Mouse (Mus musculus) intestine, embryonic 14.5 days (tissue): ENCODE measurements at regions not wholly inside any gene's neighbourhood (a gene's known extent, or its start where the extent isn't known, plus 50 kb on each side); places are given as distances from the start of the nearest gene placed in this dataset.

Source experiments
- ATAC-seq: fragments of 200-750 bp; cut with Nextera tagmentation; replicated peaks from 2 replicates; pipeline ENCODE4 v1.8.0; 2017; ENCODE audit warnings: low read depth, moderate number of reproducible peaks, moderate TSS enrichment, moderate library complexity; ENCODE audit not compliant: low FRiP score, low TSS enrichment
- DNase-seq: peaks from one replicate; pipeline ENCODE4 v3.0.0-alpha.2; 2018; ENCODE audit warnings: low spot score
- H3K27ac ChIP-seq: fragments of 300-500 bp; sonication (generic); 2 replicates; pipeline ENCODE4 v1.5.1; 2014; ENCODE audit warnings: low read depth, mild to moderate bottlenecking, control low read depth
- H3K27me3 ChIP-seq: fragments of 300-500 bp; sonication (generic); replicated peaks from 2 replicates; pipeline ENCODE4 v1.6.1; 2014; ENCODE audit warnings: low read length, control low read depth; ENCODE audit not compliant: control insufficient read depth, insufficient read depth
- H3K36me3 ChIP-seq: fragments of 300-500 bp; sonication (generic); 2 replicates; pipeline ENCODE4 v1.6.1; 2014; ENCODE audit warnings: low read length, control low read depth; ENCODE audit not compliant: control insufficient read depth, insufficient read depth
- H3K4me1 ChIP-seq: fragments of 300-500 bp; sonication (generic); replicated peaks from 2 replicates; pipeline ENCODE4 v1.6.1; 2014; ENCODE audit warnings: low read length, control low read depth, mixed read lengths; ENCODE audit not compliant: control insufficient read depth, insufficient read depth
- H3K4me2 ChIP-seq: fragments of 300-500 bp; sonication (generic); 2 replicates; pipeline ENCODE4 v1.6.1; 2014; ENCODE audit warnings: low read length
- H3K4me3 ChIP-seq: fragments of 300-500 bp; sonication (generic); 2 replicates; pipeline ENCODE4 v1.5.1; 2014; ENCODE audit warnings: low read depth, low read length, control low read depth, mixed read lengths
- H3K9ac ChIP-seq: fragments of 300-500 bp; sonication (generic); 2 replicates; pipeline ENCODE4 v1.6.1; 2014; ENCODE audit warnings: mild to moderate bottlenecking, low read length
- H3K9me3 ChIP-seq: fragments of 300-500 bp; sonication (generic); 2 replicates; pipeline ENCODE4 v1.6.1; 2016; ENCODE audit warnings: low read length, control low read depth; ENCODE audit not compliant: control insufficient read depth
- WGBS: fragments of 180-500 bp; shearing (Covaris S2); extraction: QIAGEN DNeasy Blood & Tissue Kit; methylation state at CpG from one replicate; pipeline ENCODE4 v1.1.7; 2014; 5-methylcytosine and 5-hydroxymethylcytosine counted together

DNA sequence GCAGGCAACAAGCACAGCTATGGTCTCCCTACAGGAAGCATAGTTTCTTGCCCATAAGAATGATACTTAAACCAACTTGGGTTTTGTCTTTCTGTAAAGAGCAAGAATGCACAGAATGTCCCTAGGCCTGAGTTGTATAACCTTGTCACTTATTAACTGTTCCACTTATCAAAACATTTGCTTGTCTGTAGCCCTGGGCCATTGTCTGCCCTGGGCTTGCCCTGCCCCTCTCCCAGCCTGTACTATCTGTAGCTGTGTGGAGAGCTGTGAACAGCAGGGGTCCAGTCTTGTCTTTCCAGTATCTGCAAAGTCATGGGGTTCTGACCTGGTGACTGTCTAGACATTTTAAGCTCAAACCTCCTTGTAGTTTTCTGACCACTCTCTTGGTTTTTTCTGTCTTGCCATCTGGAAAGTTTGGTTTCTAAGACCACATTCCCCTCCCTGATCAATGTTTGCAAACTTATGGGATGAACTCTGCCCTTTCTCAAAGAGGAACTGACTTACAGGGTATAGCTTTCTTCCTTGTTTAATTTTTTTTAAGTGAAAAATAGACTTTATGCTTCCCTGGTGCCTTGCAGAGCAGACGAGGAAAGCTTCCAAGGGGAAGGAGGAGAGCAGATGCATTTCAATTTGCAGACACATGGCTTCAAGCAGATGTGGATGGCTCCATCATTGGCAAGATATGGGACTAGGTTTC, 78.6 kb upstream of the Foxq1 start:
- ATAC-seq = peak; percentile 58
- 41% methylated on average over 1 of the region's 1 CpGs for WGBS

GRCm38 (mm10) chr13:31481105-31481844, 74.7 kb upstream of the Foxq1 start:
- H3K27ac ChIP-seq = no peak overlapping the region
- H3K36me3 ChIP-seq = no peaks in the 10 kb centered on the region
- no peak for ATAC-seq
- H3K4me3 ChIP-seq = no peak overlapping the region
- WGBS = 57% methylated on average over 7 of the region's 7 CpGs
- no peak overlapping the region for H3K4me2 ChIP-seq
- DNase-seq = no peak
- no peak overlapping the region for H3K9ac ChIP-seq
- H3K27me3 ChIP-seq = no peaks in the 10 kb centered on the region
- H3K4me1 ChIP-seq = no peaks in the 10 kb centered on the region
- H3K9me3 ChIP-seq = no peaks in the 10 kb centered on the region

More for the DNA sequence above, 78.6 kb upstream of the Foxq1 start:
- Histone ChIP-seq H3K4me2 (no peak overlapping the region), H3K4me3 (no peak overlapping the region), H3K27me3 (no peaks in the 10 kb centered on the region), H3K4me1 (no peaks in the 10 kb centered on the region), H3K36me3 (no peaks in the 10 kb centered on the region), H3K27ac (no peak overlapping the region), H3K9ac (no peak overlapping the region), H3K9me3 (no peaks in the 10 kb centered on the region)
- DNase-seq = no peak

DNA sequence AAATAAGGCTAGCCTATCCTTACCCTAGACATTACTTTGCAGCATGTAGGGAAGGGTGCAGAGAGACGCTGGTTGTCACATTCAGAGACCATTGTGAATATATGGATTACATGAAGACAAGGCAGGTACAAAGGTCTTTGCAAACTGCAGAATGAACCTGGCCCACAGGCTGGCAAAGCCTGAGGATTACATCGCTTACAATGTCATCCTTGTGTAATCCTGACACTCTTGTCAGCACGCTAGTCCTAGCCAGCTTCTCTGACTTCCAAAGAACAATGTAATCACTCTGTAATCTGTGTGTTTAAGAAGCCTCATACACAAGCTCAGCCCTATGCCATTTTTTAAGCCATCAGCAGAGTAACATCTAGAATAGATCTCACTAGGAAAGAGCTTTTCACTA, 69.6 kb upstream of the Foxq1 start:
- Histone ChIP-seq H3K4me1 (no peaks in the 10 kb centered on the region), H3K9me3 (no peaks in the 10 kb centered on the region), H3K27me3 (no peaks in the 10 kb centered on the region), H3K4me2 (no peak overlapping the region), H3K9ac (no peak overlapping the region), H3K27ac (no peak overlapping the region), H3K36me3 (no peaks in the 10 kb centered on the region), H3K4me3 (no peak overlapping the region)
- ATAC-seq = no peak
- 74% methylated on average over 3 of the region's 3 CpGs for WGBS
- DNase-seq = no peak

- Histone ChIP-seq H3K9me3 (no peaks in the 10 kb centered on the region), H3K4me3 (no peak overlapping the region), H3K4me2 (no peak overlapping the region), H3K9ac (no peak overlapping the region), H3K27ac (no peak overlapping the region), H3K4me1 (no peaks in the 10 kb centered on the region), H3K27me3 (no peaks in the 10 kb centered on the region), H3K36me3 (no peaks in the 10 kb centered on the region)
- DNase-seq = no peak
- no peak for ATAC-seq
Observed at GRCm38 (mm10) chr13:31488186-31488585, 67.7 kb upstream of the Foxq1 start.

- H3K4me1 ChIP-seq = no peaks in the 10 kb centered on the region
- DNase-seq = no peak
- no peak overlapping the region for H3K4me3 ChIP-seq
- no peak overlapping the region for H3K27ac ChIP-seq
- H3K4me2 ChIP-seq = no peak overlapping the region
- H3K36me3 ChIP-seq = no peaks in the 10 kb centered on the region
- no peak overlapping the region for H3K9ac ChIP-seq
- ATAC-seq = no peak
- no peaks in the 10 kb centered on the region for H3K9me3 ChIP-seq
- no peaks in the 10 kb centered on the region for H3K27me3 ChIP-seq
- 83% methylated on average over 10 of the region's 10 CpGs for WGBS
Observed at GRCm38 (mm10) chr13:31503191-31503590, 52.7 kb upstream of the Foxq1 start.

GRCm38 (mm10) chr13:31503832-31504231, 52.1 kb upstream of the Foxq1 start:
- Histone ChIP-seq H3K4me3 (no peak overlapping the region), H3K9me3 (no peaks in the 10 kb centered on the region), H3K4me1 (no peaks in the 10 kb centered on the region), H3K36me3 (no peaks in the 10 kb centered on the region), H3K4me2 (no peak overlapping the region), H3K27me3 (no peaks in the 10 kb centered on the region), H3K9ac (no peak overlapping the region), H3K27ac (no peak overlapping the region)
- ATAC-seq (no peak), DNase-seq (no peak)
- WGBS = 71% methylated on average over 11 of the region's 11 CpGs

- no peak overlapping the region for H3K27ac ChIP-seq
- H3K4me1 ChIP-seq = no peaks in the 10 kb centered on the region
- no peaks in the 10 kb centered on the region for H3K27me3 ChIP-seq
- DNase-seq (no peak), ATAC-seq (no peak)
- no peaks in the 10 kb centered on the region for H3K36me3 ChIP-seq
- H3K9ac ChIP-seq = no peak overlapping the region
- no peak overlapping the region for H3K4me2 ChIP-seq
- WGBS = 79% methylated on average over 6 of the region's 7 CpGs
- no peak overlapping the region for H3K4me3 ChIP-seq
- no peaks in the 10 kb centered on the region for H3K9me3 ChIP-seq
Observed at GRCm38 (mm10) chr13:31504316-31504715, 51.6 kb upstream of the Foxq1 start.

DNA sequence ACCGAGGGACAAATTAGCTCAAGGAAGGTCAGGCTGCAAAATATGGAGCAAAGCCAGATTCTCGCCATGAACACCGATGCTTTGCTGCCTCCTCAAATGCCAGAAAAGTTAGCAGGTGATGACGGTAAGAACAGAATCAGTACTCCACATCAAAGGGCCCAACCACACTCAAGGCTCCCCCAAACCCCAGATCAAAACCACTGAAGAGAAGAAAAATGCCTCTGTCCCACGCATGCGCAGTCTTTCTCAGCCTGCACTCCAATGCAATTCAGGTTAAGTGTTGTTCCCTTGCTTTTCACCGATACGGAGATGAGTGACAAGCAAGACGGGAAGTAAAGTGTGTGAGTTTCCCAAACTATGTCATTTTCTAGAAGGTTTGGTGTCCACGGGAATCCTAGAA, 50.5 kb upstream of the Foxq1 start:
- 88% methylated on average over 10 of the region's 10 CpGs for WGBS

More for the DNA sequence above, 50.5 kb upstream of the Foxq1 start:
- Histone ChIP-seq H3K4me3 (no peak overlapping the region), H3K9ac (no peak overlapping the region), H3K27me3 (no peaks in the 10 kb centered on the region), H3K36me3 (no peaks in the 10 kb centered on the region), H3K27ac (no peak overlapping the region), H3K9me3 (no peaks in the 10 kb centered on the region), H3K4me2 (no peak overlapping the region), H3K4me1 (no peaks in the 10 kb centered on the region)
- DNase-seq = no peak
- ATAC-seq = no peak
